Mouse (Mus musculus) erythroblast, embryonic 14.5 days (primary cell): ENCODE results near the gene Plcl2.

Source experiments
- GATA1 ChIP-seq: IDR thresholded peaks from 2 replicates; pipeline ENCODE4 v1.6.1; 2012; ENCODE audit warnings: low read length, inconsistent platforms, mixed read lengths
- TAL1 ChIP-seq: IDR thresholded peaks from 3 replicates; pipeline ENCODE4 v1.6.1; 2012; ENCODE audit warnings: low read length, inconsistent platforms, mixed read lengths

GRCm38 (mm10) chr17:50730896-50731295 lies 221.7 kb downstream of the Plcl2 start:
- TF ChIP-seq GATA1 (no peak), TAL1 (no peak)
